In the genomic region with DNA sequence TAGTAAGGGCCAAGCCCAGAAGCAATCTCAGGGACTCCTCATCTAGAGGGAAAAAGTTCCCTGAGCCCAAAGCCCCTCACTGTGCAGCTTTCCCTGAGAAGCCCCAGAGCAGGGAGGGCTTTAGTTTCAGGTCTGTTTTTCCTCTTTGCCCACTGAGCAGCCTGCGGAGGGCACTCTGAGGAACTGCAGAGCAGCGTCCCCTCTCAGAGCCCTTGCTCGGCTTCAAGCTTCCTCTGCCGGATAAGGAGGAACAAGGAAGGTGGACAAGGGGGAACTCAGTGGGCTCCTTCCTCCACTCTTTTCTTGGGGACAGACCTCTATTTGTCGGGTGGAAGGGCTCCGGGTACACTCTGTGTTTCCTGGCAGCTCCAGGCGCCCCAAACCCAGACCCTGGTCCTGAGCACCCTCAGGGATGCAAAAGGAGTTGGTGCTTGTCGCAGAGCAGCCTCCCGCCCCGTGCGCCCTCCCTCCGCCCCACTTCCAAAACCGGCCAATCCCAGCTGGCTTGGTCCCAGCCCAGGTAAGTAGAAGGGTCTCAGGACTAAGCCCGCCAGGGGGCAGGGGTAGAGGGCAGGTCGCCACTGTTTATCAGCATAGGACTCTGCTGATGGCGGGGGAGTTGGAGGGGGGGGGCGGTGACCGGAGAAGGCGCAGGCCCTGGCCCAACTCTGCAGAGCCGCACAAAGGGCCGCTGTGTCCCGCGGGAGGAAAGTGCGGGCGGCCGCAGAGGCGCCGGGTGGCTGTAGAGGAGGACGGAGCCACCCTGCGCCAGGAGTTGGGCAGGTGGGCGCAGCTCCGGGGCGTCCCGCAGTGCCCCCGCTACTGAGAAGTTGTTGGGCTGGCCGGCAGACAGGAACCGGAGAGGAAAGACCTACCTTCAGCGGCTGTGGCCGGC, we compare ENCODE assay signal across 8 mouse cellular contexts. TPM values are rescaled to one million over a fixed set of nuclear protein-coding genes. Genes with fewer than 3 reads are reported as not detected.
DNase-seq lines count a peak whose midpoint lies in the region; ATAC-seq and TF ChIP-seq lines count a peak whose summit lies in the region.

No protein-coding gene starts in this region.

- H3K4me3 ChIP-seq in heart, adult 2 months: peak overlapping the region; percentile 43
- H3K4me3 ChIP-seq in embryonic facial prominence, embryonic 12.5 days: peak overlapping the region; percentile 68
- peak overlapping the region; percentile 75 for H3K4me3 ChIP-seq in hindbrain, embryonic 14.5 days (replicated peaks; ENCODE audit: low read length)
- H3K4me3 ChIP-seq in liver, embryonic 16.5 days (ENCODE audit: low read depth, low read length): peak overlapping the region; percentile 44
- H3K4me3 ChIP-seq in stomach, embryonic 14.5 days (ENCODE audit: low read depth, low read length): peak overlapping the region; percentile 47

- no peak for DNase-seq in heart, adult 2 months
- no peak for DNase-seq in heart, adult 18-20 months
- peak; percentile 40 for DNase-seq in Muller cell, postnatal 12 days (ENCODE audit: inconsistent ontology term)
- DNase-seq in hindbrain, embryonic 14.5 days (ENCODE audit: low spot score): no peak
- DNase-seq in gastrocnemius, adult 8-10 months (ENCODE audit: low spot score in 2 of 2): no peak

- TF ChIP-seq CTCF in heart, adult 2 months (IDR thresholded peaks at IDR 0.05): no peak

- peak overlapping the region; percentile 97 for H3K4me2 ChIP-seq in embryonic facial prominence, embryonic 12.5 days (replicated peaks)
- peak overlapping the region; percentile 80 for H3K4me2 ChIP-seq in hindbrain, embryonic 14.5 days (replicated peaks)
- H3K4me2 ChIP-seq in liver, embryonic 16.5 days (ENCODE audit: low read depth, low read length): peak overlapping the region; percentile 49
- H3K4me2 ChIP-seq in stomach, embryonic 14.5 days (replicated peaks; ENCODE audit: low read depth, low read length): peak overlapping the region; percentile 90

- intact Hi-C loops in heart, adult 2 months (cut with DNase I): no loop called here

- 12% methylated on average over 35 of the region's 39 CpGs for WGBS in heart, adult 2 months
- WGBS in embryonic facial prominence, embryonic 12.5 days: under 1% methylated on average over 35 of the region's 39 CpGs
- under 1% methylated on average over 34 of the region's 39 CpGs for WGBS in hindbrain, embryonic 14.5 days
- WGBS in liver, embryonic 16.5 days (ENCODE audit: insufficient replicate concordance): 4% methylated on average over 37 of the region's 39 CpGs
- WGBS in stomach, embryonic 14.5 days: 2% methylated on average over 36 of the region's 39 CpGs

- H3K27me3 ChIP-seq in heart, adult 2 months (ENCODE audit: control insufficient read depth, insufficient read depth, low read length): no peaks in the 10 kb centered on the region
- H3K27me3 ChIP-seq in embryonic facial prominence, embryonic 12.5 days: peaks cover 28% of the 10 kb centered on the region
- H3K27me3 ChIP-seq in hindbrain, embryonic 14.5 days (ENCODE audit: control insufficient read depth, insufficient read depth, low read length): no peaks in the 10 kb centered on the region
- peaks cover 44% of the 10 kb centered on the region for H3K27me3 ChIP-seq in liver, embryonic 16.5 days (ENCODE audit: control insufficient read depth, insufficient read depth, low read depth, low read length)
- no peaks in the 10 kb centered on the region for H3K27me3 ChIP-seq in stomach, embryonic 14.5 days (ENCODE audit: control insufficient read depth, insufficient read depth, low read length)

- no peaks in the 10 kb centered on the region for H3K79me2 ChIP-seq in heart, adult 2 months (replicated peaks; ENCODE audit: control insufficient read depth, insufficient read depth, low read length)

- TF ChIP-seq POLR2A in heart, adult 2 months (IDR thresholded peaks at IDR 0.05; ENCODE audit: insufficient read depth, low read depth, low read length): no peak

- H3K4me1 ChIP-seq in heart, adult 2 months (ENCODE audit: control insufficient read depth, insufficient read depth, low read length): peaks cover 9% of the 10 kb centered on the region
- H3K4me1 ChIP-seq in embryonic facial prominence, embryonic 12.5 days: peaks cover 10% of the 10 kb centered on the region
- peaks cover 21% of the 10 kb centered on the region for H3K4me1 ChIP-seq in hindbrain, embryonic 14.5 days (replicated peaks; ENCODE audit: control insufficient read depth, insufficient read depth, low read length)
- H3K4me1 ChIP-seq in liver, embryonic 16.5 days (ENCODE audit: control insufficient read depth, low read depth, low read length): peaks cover 36% of the 10 kb centered on the region
- peaks cover 15% of the 10 kb centered on the region for H3K4me1 ChIP-seq in stomach, embryonic 14.5 days (ENCODE audit: control insufficient read depth, insufficient read depth, low read length)

- no peaks in the 10 kb centered on the region for H3K36me3 ChIP-seq in heart, adult 2 months (ENCODE audit: control insufficient read depth, insufficient read depth, low read length)
- peaks cover 7% of the 10 kb centered on the region; the same call in 1 of the 2 replicates for H3K36me3 ChIP-seq in embryonic facial prominence, embryonic 12.5 days
- H3K36me3 ChIP-seq in hindbrain, embryonic 14.5 days (replicated peaks; ENCODE audit: control insufficient read depth, insufficient read depth): 0 out of 2 replicates have a peak, but pooled peaks cover 4% of the 10 kb centered on the region
- no peaks in the 10 kb centered on the region for H3K36me3 ChIP-seq in liver, embryonic 16.5 days (ENCODE audit: control insufficient read depth, insufficient read depth)
- no peaks in the 10 kb centered on the region; the same call in 1 of the 2 replicates for H3K36me3 ChIP-seq in stomach, embryonic 14.5 days (ENCODE audit: control insufficient read depth, insufficient read depth, low read length)

- peak overlapping the region; percentile 16; the same call in 1 of the 2 replicates for H3K9ac ChIP-seq in heart, adult 2 months (ENCODE audit: low read depth, low read length)
- H3K9ac ChIP-seq in embryonic facial prominence, embryonic 12.5 days: peak overlapping the region; percentile 80
- peak overlapping the region; percentile 96 for H3K9ac ChIP-seq in hindbrain, embryonic 14.5 days
- H3K9ac ChIP-seq in liver, embryonic 16.5 days (ENCODE audit: low read depth, low read length): no peak overlapping the region
- H3K9ac ChIP-seq in stomach, embryonic 14.5 days (replicated peaks; ENCODE audit: low read depth, low read length): peak overlapping the region; percentile 52

- no peak overlapping the region for H3K27ac ChIP-seq in heart, adult 2 months
- peak overlapping the region; percentile 51 for H3K27ac ChIP-seq in embryonic facial prominence, embryonic 12.5 days
- H3K27ac ChIP-seq in hindbrain, embryonic 14.5 days: peak overlapping the region; percentile 85
- no peak overlapping the region for H3K27ac ChIP-seq in liver, embryonic 16.5 days (ENCODE audit: low read length)
- peak overlapping the region; percentile 16; the same call in 1 of the 2 replicates for H3K27ac ChIP-seq in stomach, embryonic 14.5 days (ENCODE audit: low read length)

- no peak for TF ChIP-seq EP300 in heart, adult 2 months (IDR thresholded peaks at IDR 0.05; ENCODE audit: insufficient read depth, low read depth, low read length)

- ATAC-seq in embryonic facial prominence, embryonic 12.5 days (ENCODE audit: insufficient number of reproducible peaks, insufficient read depth, low FRiP score, low TSS enrichment): peak; percentile 66
- ATAC-seq in hindbrain, embryonic 14.5 days (ENCODE audit: low FRiP score): peak; percentile 46; the same call in 1 of the 2 replicates
- no peak for ATAC-seq in liver, embryonic 16.5 days (ENCODE audit: low read depth)
- ATAC-seq in stomach, embryonic 14.5 days (ENCODE audit: insufficient number of reproducible peaks, insufficient read depth, low FRiP score, low read depth): peak; percentile 47

- no peaks in the 10 kb centered on the region for H3K9me3 ChIP-seq in embryonic facial prominence, embryonic 12.5 days
- no peaks in the 10 kb centered on the region for H3K9me3 ChIP-seq in hindbrain, embryonic 14.5 days (ENCODE audit: control insufficient read depth, low read length)
- no peaks in the 10 kb centered on the region for H3K9me3 ChIP-seq in liver, embryonic 16.5 days (replicated peaks; ENCODE audit: control insufficient read depth, low read length)
- H3K9me3 ChIP-seq in stomach, embryonic 14.5 days (ENCODE audit: control insufficient read depth, low read depth, low read length): no peaks in the 10 kb centered on the region

RNA-seq across cellular contexts. Expression of a gene that starts 31.9 kb away (rescaled TPM):
- 10 to 100 TPM; 31.6 to 31.8 TPM for total RNA-seq in heart, adult 2 months (2021)
- polyA plus RNA-seq in heart, adult 2 months (2012; rRNA removed): 19.0 and 20.5 TPM in 2 replicates
- 10 to 100 TPM; 29.4 to 30.2 TPM for total RNA-seq in heart, adult 18-20 months (2021)
- polyA plus RNA-seq in embryonic facial prominence, embryonic 12.5 days (2016; fragmentation: Nextera tagmentation; extraction: Ambion mirVana): 6.8 and 7.7 TPM in 2 replicates
- 18.3 and 19.2 TPM in 2 replicates for polyA plus RNA-seq in hindbrain, embryonic 14.5 days (2014; fragmentation: Nextera tagmentation; extraction: Ambion mirVana)
- polyA plus RNA-seq in liver, embryonic 16.5 days (2015; fragmentation: Nextera tagmentation; extraction: Ambion mirVana): 3.9 and 6.4 TPM in 2 replicates
- 10.4 and 12.0 TPM in 2 replicates for polyA plus RNA-seq in stomach, embryonic 14.5 days (2014; fragmentation: Nextera tagmentation; extraction: Ambion mirVana)
- 10 to 100 TPM; 20.9 to 25.5 (median 22.8) TPM for total RNA-seq in gastrocnemius, adult 8-10 months (2022)

Comparison
In these comparisons a context has a peak if more than half of its experiments do, and no peak if none do; other contexts are left out.
1. H3K27ac ChIP-seq: peak in embryonic facial prominence, embryonic 12.5 days (single experiment), hindbrain, embryonic 14.5 days (single experiment) and stomach, embryonic 14.5 days (single experiment); none in heart, adult 2 months (single experiment) and liver, embryonic 16.5 days (single experiment).
2. Peak in every context shown above with its lines, with median percentiles within 50 percentile points of each other: H3K4me3 ChIP-seq and H3K4me2 ChIP-seq.